Mouse (Mus musculus): ENCODE measurements around the gene Cic.

GRCm38 (mm10) chr7:25222275-25222967, 45.1 kb upstream of the Cic start:
- TF ChIP-seq CTCF (IDR thresholded peaks at IDR 0.05; ENCODE audit: borderline replicate concordance, insufficient read depth, low read depth, low read length) (no peak), POLR2A (IDR thresholded peaks at IDR 0.05; ENCODE audit: borderline replicate concordance, insufficient read depth, low read length) (no peak)

Data from cerebellum, adult 2 months (tissue).